ENCODE assay signal across 10 mouse cellular contexts in genomic region chr4:153188504-153189031, GRCm38 (mm10).
DNase-seq lines count a peak whose midpoint lies in the region; ATAC-seq and TF ChIP-seq lines count a peak whose summit lies in the region.
"Had no signal": no experiment of that assay in that cellular context is flagged by ENCODE, and none has a peak within 500 bp of the region (broad histone marks: within the 10 kb centered on the region; RNA-seq: fewer than 3 reads in every experiment).

No protein-coding gene starts in this region.

- no peak overlapping the region for H3K9ac ChIP-seq in heart, embryonic 16.5 days (ENCODE audit: low read length)
- H3K9ac ChIP-seq in forebrain, postnatal 0 days: no peak overlapping the region
- no peak overlapping the region for H3K9ac ChIP-seq in midbrain, embryonic 15.5 days

- no peaks in the 10 kb centered on the region; the same call in 1 of the 2 replicates for H3K27me3 ChIP-seq in heart, embryonic 16.5 days (ENCODE audit: control insufficient read depth, insufficient read depth, low read length)
- H3K27me3 ChIP-seq in forebrain, postnatal 0 days (ENCODE audit: insufficient read depth, low read length): peaks cover 9% of the 10 kb centered on the region
- H3K27me3 ChIP-seq in midbrain, embryonic 15.5 days (replicated peaks): peaks cover 39% of the 10 kb centered on the region

- ATAC-seq in heart, embryonic 16.5 days (replicated peaks; ENCODE audit: extremely low read depth, insufficient read depth, low FRiP score): no peak
- ATAC-seq in forebrain, postnatal 0 days: peak; percentile 16; the same call in 1 of the 2 replicates
- ATAC-seq in midbrain, embryonic 15.5 days (replicated peaks): 0 out of 2 replicates have a peak, but pooled peaks have one; percentile 54
- ATAC-seq in CD4-positive, CD25-positive, alpha-beta regulatory T cell, adult 4 months: no peak

- TF ChIP-seq CTCF in brain, embryonic 14.5 days (IDR thresholded peaks at IDR 0.05; ENCODE audit: borderline replicate concordance, extremely low read depth, insufficient read depth, insufficient read length): no peak
- no peak for TF ChIP-seq CTCF in forebrain, postnatal 0 days (IDR thresholded peaks at IDR 0.05; ENCODE audit: low read depth)
- no peak for TF ChIP-seq CTCF in gastrocnemius, adult 2 months (IDR thresholded peaks at IDR 0.05)

- DNase-seq in heart, postnatal 14 days: no peak
- peak; percentile 86 for DNase-seq in brain, embryonic 14.5 days (ENCODE audit: low read depth)
- no peak for DNase-seq in forebrain, postnatal 0 days
- no peak for DNase-seq in gastrocnemius, adult 2 months
- no peak for DNase-seq in gastrocnemius, postnatal 10 days
- DNase-seq: adrenal gland, postnatal 25 days had no signal

- H3K9me3 ChIP-seq in heart, embryonic 16.5 days (replicated peaks; ENCODE audit: control insufficient read depth, low read length): no peaks in the 10 kb centered on the region
- H3K9me3 ChIP-seq in forebrain, postnatal 0 days (ENCODE audit: low read length): no peaks in the 10 kb centered on the region
- H3K9me3 ChIP-seq in midbrain, embryonic 15.5 days: no peaks in the 10 kb centered on the region

- no peak overlapping the region for H3K27ac ChIP-seq in heart, embryonic 16.5 days (ENCODE audit: low read length)
- H3K27ac ChIP-seq in forebrain, postnatal 0 days (ENCODE audit: low read depth, low read length): no peak overlapping the region
- no peak overlapping the region for H3K27ac ChIP-seq in midbrain, embryonic 15.5 days
- H3K27ac ChIP-seq in gastrocnemius, adult 2 months: no peak overlapping the region

- 0 out of 2 replicates have a peak overlapping the region, but pooled peaks have one; percentile 23 for H3K4me2 ChIP-seq in heart, embryonic 16.5 days (ENCODE audit: low read depth, low read length)
- peak overlapping the region; percentile 46 for H3K4me2 ChIP-seq in forebrain, postnatal 0 days (ENCODE audit: low read depth)
- H3K4me2 ChIP-seq in midbrain, embryonic 15.5 days: peak overlapping the region; percentile 43

- intact Hi-C loops in heart, postnatal 14 days (cut with DNase I): no loop called here
- intact Hi-C loops in gastrocnemius, adult 2 months (cut with DNase I): no loop called here

- H3K4me1 ChIP-seq in heart, embryonic 16.5 days (ENCODE audit: control insufficient read depth, insufficient read depth, low read length): no peaks in the 10 kb centered on the region
- 0 out of 2 replicates have a peak, but pooled peaks cover 13% of the 10 kb centered on the region for H3K4me1 ChIP-seq in forebrain, postnatal 0 days (ENCODE audit: insufficient read depth)
- peaks cover 14% of the 10 kb centered on the region for H3K4me1 ChIP-seq in midbrain, embryonic 15.5 days

- under 1% methylated on average over 17 of the region's 17 CpGs for WGBS in heart, embryonic 16.5 days
- 5% methylated on average over 17 of the region's 17 CpGs for WGBS in forebrain, postnatal 0 days
- 1% methylated on average over 17 of the region's 17 CpGs for WGBS in midbrain, embryonic 15.5 days

- no peak overlapping the region for H3K4me3 ChIP-seq in heart, embryonic 16.5 days (ENCODE audit: low read length)
- peak overlapping the region; percentile 12 for H3K4me3 ChIP-seq in forebrain, postnatal 0 days (ENCODE audit: low read depth, low read length)
- peak overlapping the region; percentile 16 for H3K4me3 ChIP-seq in midbrain, embryonic 15.5 days
- no peak overlapping the region for H3K4me3 ChIP-seq in gastrocnemius, adult 2 months

- H3K36me3 ChIP-seq in heart, embryonic 16.5 days (ENCODE audit: control insufficient read depth, insufficient read depth): no peaks in the 10 kb centered on the region
- no peaks in the 10 kb centered on the region for H3K36me3 ChIP-seq in forebrain, postnatal 0 days (ENCODE audit: insufficient read depth)
- H3K36me3 ChIP-seq in midbrain, embryonic 15.5 days (replicated peaks): no peaks in the 10 kb centered on the region
- H3K36me3 ChIP-seq: G1E had no signal

- no peak for TF ChIP-seq POLR2A in brain, embryonic 14.5 days (IDR thresholded peaks at IDR 0.05; ENCODE audit: borderline replicate concordance, extremely low read depth, insufficient read depth, insufficient read length, poor library complexity, severe bottlenecking)

Comparison
In these comparisons a context has a peak if more than half of its experiments do, and no peak if none do; other contexts are left out.
1. ATAC-seq: peak in forebrain, postnatal 0 days (single experiment) and midbrain, embryonic 15.5 days (single experiment); none in heart, embryonic 16.5 days (single experiment) and CD4-positive, CD25-positive, alpha-beta regulatory T cell, adult 4 months (single experiment).
2. H3K4me3 ChIP-seq: peak in forebrain, postnatal 0 days (single experiment) and midbrain, embryonic 15.5 days (single experiment); none in heart, embryonic 16.5 days (single experiment) and gastrocnemius, adult 2 months (single experiment).
3. Peak in every context shown above with its lines, with median percentiles within 50 percentile points of each other: H3K4me2 ChIP-seq.